Mouse (Mus musculus) frontal cortex, postnatal 10 days (tissue): ENCODE measurements around the gene Flcn.

Experiments used
- DNase-seq, 2 experiments: peaks; one replicate each; pipeline ENCODE4 v3.0.0; 2022; ENCODE audit warnings: low spot score in 2 of 2, mixed read lengths in 1 of 2

Gene Flcn

GRCm38 (mm10) chr11:59805656-59806055, 4.2 kb downstream of the Flcn start:
- no peak for DNase-seq

GRCm38 (mm10) chr11:59805256-59805655, 4.6 kb downstream of the Flcn start:
- no peak for DNase-seq

GRCm38 (mm10) chr11:59804409-59805110, 5.3 kb downstream of the Flcn start:
- no peak for DNase-seq

GRCm38 (mm10) chr11:59803516-59803915, 6.3 kb downstream of the Flcn start:
- DNase-seq: no peak

GRCm38 (mm10) chr11:59801881-59802280, 7.9 kb downstream of the Flcn start:
- DNase-seq: no peak

- no peak for DNase-seq
These were observed 9.4 kb downstream of the Flcn start for GRCm38 (mm10) chr11:59800412-59800811.

- no peak for DNase-seq
These were observed 16.4 kb downstream of the Flcn start for GRCm38 (mm10) chr11:59793390-59793789.

- DNase-seq: no peak
These were observed 20.5 kb downstream of the Flcn start for GRCm38 (mm10) chr11:59789311-59789710.

- peak in 1 of 2 experiments; percentile 58 for DNase-seq
These were observed 22.5 kb downstream of the Flcn start, which contains the start of gene Pld6 for GRCm38 (mm10) chr11:59787199-59787781. Pld6 (minus strand) TSS chr11:59787645.

GRCm38 (mm10) chr11:59786444-59787198, 23.2 kb downstream of the Flcn start:
- DNase-seq: no peak

GRCm38 (mm10) chr11:59783591-59783990, 26.2 kb downstream of the Flcn start:
- DNase-seq: no peak

GRCm38 (mm10) chr11:59782091-59782590, 27.7 kb downstream of the Flcn start:
- DNase-seq: no peak

GRCm38 (mm10) chr11:59780241-59780640, 29.6 kb downstream of the Flcn start:
- DNase-seq: no peak

- no peak for DNase-seq
These were observed 30.4 kb downstream of the Flcn start for GRCm38 (mm10) chr11:59779406-59779805.

GRCm38 (mm10) chr11:59778874-59779223, 31.0 kb downstream of the Flcn start:
- no peak for DNase-seq

GRCm38 (mm10) chr11:59778181-59778873, 31.5 kb downstream of the Flcn start:
- DNase-seq: peak; percentile 32 to 63

GRCm38 (mm10) chr11:59777259-59777658, 32.6 kb downstream of the Flcn start:
- no peak for DNase-seq

GRCm38 (mm10) chr11:59775435-59776148, 34.2 kb downstream of the Flcn start:
- no peak for DNase-seq

GRCm38 (mm10) chr11:59774522-59774921, 35.3 kb downstream of the Flcn start:
- no peak for DNase-seq

GRCm38 (mm10) chr11:59772902-59773301, 36.9 kb downstream of the Flcn start:
- no peak for DNase-seq

- no peak for DNase-seq
These were observed 37.5 kb downstream of the Flcn start for GRCm38 (mm10) chr11:59772291-59772690.
